Mouse (Mus musculus): ENCODE data around the gene Alppl2. TPM values are rescaled to one million over a fixed set of nuclear protein-coding genes. Genes with fewer than 3 reads are reported as not detected.

Gene Alppl2
- not detected for polyA plus RNA-seq (2017; shearing (Covaris generic))

DNA sequence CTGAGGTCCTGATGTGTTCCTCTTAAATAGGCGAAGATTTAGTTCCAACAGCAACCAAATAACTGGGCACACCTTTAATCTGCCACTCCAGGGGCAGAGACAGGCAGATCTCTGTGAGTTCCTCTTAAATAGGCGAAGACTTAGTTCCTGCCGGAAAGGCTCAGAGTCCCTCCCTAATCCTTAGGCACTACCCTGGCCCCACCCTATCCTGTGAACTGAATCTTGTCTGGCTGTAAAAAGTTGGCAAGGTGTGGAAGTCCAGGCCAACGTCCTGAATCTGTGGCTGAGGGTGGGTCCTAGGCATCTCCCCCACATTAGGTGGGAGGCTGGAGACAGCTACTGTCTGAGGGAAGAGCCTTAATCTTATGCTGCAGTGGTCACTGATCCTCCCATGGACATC, at the start of gene Alppl2:
Gene Alppl2, minus strand, starts transcription at position 101 of the 400 bp plus-strand sequence.

DNA sequence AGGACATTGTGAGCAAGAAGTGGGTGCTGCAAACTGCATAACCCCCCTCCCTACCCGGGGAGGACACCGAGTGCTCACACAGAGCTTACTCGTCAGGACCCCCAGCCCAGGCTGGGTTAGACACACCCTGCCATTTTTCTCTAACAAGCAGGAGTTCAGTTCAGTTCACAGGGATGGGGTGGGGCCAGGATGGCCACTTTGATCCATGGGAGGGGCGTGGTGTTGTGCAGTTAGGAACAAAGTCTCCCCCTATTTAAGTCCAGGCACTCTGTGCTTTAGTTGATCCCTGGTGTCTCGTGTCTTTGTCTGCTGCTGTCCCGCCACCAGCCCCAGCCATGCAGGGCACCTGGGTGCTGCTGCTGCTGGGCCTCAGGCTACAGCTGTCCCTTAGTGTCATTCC, 34.9 kb upstream of the Alppl2 start, which contains the start of gene Akp3:
Gene Akp3, plus strand, starts transcription at position 301 of the 400 bp plus-strand sequence.

DNA sequence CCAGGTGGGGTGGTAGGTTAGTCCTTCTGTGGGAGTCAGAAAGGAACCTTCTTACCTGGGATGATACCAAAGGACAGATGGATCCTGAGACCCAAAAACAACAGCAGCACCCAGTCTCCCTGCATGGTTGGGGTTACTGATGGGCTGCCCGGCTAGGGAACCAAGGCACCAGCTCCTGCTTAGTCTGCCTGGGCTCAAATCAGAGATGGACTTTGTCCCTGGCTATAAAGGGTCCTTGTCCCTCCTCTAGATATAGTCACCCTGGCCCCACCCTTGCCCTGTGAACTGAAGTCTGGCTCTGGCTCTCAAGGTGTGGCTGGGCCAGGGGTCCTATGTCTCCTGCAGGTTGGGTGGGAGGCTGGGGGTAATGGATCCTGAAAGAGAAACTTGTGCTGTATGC, 11.7 kb upstream of the Alppl2 start, which contains the start of gene Alpi:
Gene Alpi, minus strand, starts transcription at position 196 of the 400 bp plus-strand sequence.

Other genes starting within 250 kb of the Alppl2 start
- under 1 TPM in 1 of 2 experiments, not detected in 1; 0.78 TPM for gene Alpi, start 11.7 kb upstream of the Alppl2 start, polyA plus RNA-seq (2017; shearing (Covaris generic))
- not detected for gene Akp3, start 35.0 kb upstream of the Alppl2 start, polyA plus RNA-seq (2017; shearing (Covaris generic))
- 1 to 10 TPM; 1.6 to 2.7 TPM for gene Ecel1, start 66.6 kb upstream of the Alppl2 start, polyA plus RNA-seq (2017; shearing (Covaris generic))
- not detected for gene Prss56, start 93.4 kb upstream of the Alppl2 start, polyA plus RNA-seq (2017; shearing (Covaris generic))
- under 1 TPM in 1 of 2 experiments, not detected in 1; 0.64 TPM for gene Chrnd, start 100.7 kb upstream of the Alppl2 start, polyA plus RNA-seq (2017; shearing (Covaris generic))
- under 1 TPM in 1 of 2 experiments, not detected in 1; 0.24 TPM for gene Chrng, start 114.7 kb upstream of the Alppl2 start, polyA plus RNA-seq (2017; shearing (Covaris generic))
- 100 to 1,000 TPM; 117 to 140 TPM for gene Eif4e2, start 124.0 kb upstream of the Alppl2 start, polyA plus RNA-seq (2017; shearing (Covaris generic))
- gene Efhd1, start 174.4 kb upstream of the Alppl2 start, polyA plus RNA-seq (2017; shearing (Covaris generic)), result 1 to 10 TPM in 1 of 2 experiments, not detected in 1; 4.0 TPM
- 10 to 100 TPM; 56.4 to 70.5 TPM for gene Gigyf2, start 237.1 kb upstream of the Alppl2 start, polyA plus RNA-seq (2017; shearing (Covaris generic))